Mouse (Mus musculus): Measurements from ENCODE around the gene Bmp2k. TPM values are rescaled to one million over a fixed set of nuclear protein-coding genes. Genes with fewer than 3 reads are reported as not detected.

Bmp2k gene
- 26.7 and 33.7 TPM in 2 replicates for polyA plus RNA-seq (2012; rRNA removed)

GRCm38 (mm10) chr5:96997310-96997801, at the start of gene Bmp2k:
Bmp2k (plus strand) TSS chr5:96997689.

GRCm38 (mm10) chr5:97111207-97111910, 113.9 kb downstream of the Bmp2k start, which contains the start of gene Paqr3:
Paqr3 (minus strand) TSS chr5:97111596.

Other genes starting within 250 kb of the Bmp2k start
- 22.0 and 24.1 TPM in 2 replicates for gene Anxa3, start 204.3 kb upstream of the Bmp2k start, polyA plus RNA-seq (2012; rRNA removed)
- gene Paqr3, start 113.9 kb downstream of the Bmp2k start, polyA plus RNA-seq (2012; rRNA removed), result 9.9 and 11.6 TPM in 2 replicates

Measured in ovary, adult 2 months (tissue).